Mouse (Mus musculus) T-cell, adult 2 months (primary cell): ENCODE measurements around the gene Smarcc1.
"Not testable (repeated sequence)": the region's sequence is repeated elsewhere in the genome, so short reads cannot be mapped to it uniquely, and the experiment has no call there.

Experiments
- DNase-seq: peaks from one replicate; pipeline ENCODE4 v3.0.0; 2022; ENCODE audit warnings: low spot score

Gene Smarcc1

GRCm38 (mm10) chr9:110116977-110117778, at the start of gene Smarcc1:
Gene Smarcc1 (plus strand): TSS chr9:110117708.
- DNase-seq, result peak; percentile 83

- no peak for DNase-seq
These were observed 48.8 kb upstream of the Smarcc1 start for GRCm38 (mm10) chr9:110068745-110069144.

GRCm38 (mm10) chr9:110070358-110070757, 47.1 kb upstream of the Smarcc1 start:
- no peak for DNase-seq

GRCm38 (mm10) chr9:110071011-110071410, 46.5 kb upstream of the Smarcc1 start:
- DNase-seq, result no peak

GRCm38 (mm10) chr9:110071843-110072242, 45.7 kb upstream of the Smarcc1 start:
- peak; percentile 73 for DNase-seq

GRCm38 (mm10) chr9:110076468-110076867, 41.0 kb upstream of the Smarcc1 start:
- DNase-seq, result not testable (repeated sequence)

GRCm38 (mm10) chr9:110081066-110081465, 36.4 kb upstream of the Smarcc1 start:
- DNase-seq, result no peak

GRCm38 (mm10) chr9:110084201-110084964, 33.1 kb upstream of the Smarcc1 start:
- DNase-seq, result no peak

- no peak for DNase-seq
These were observed 31.8 kb upstream of the Smarcc1 start for GRCm38 (mm10) chr9:110085693-110086092.

GRCm38 (mm10) chr9:110093303-110093702, 24.2 kb upstream of the Smarcc1 start:
- DNase-seq, result peak; percentile 38

- no peak for DNase-seq
These were observed 22.7 kb upstream of the Smarcc1 start for GRCm38 (mm10) chr9:110094761-110095160.

GRCm38 (mm10) chr9:110097791-110098190, 19.7 kb upstream of the Smarcc1 start:
- no peak for DNase-seq

- peak; percentile 93 for DNase-seq
These were observed 16.6 kb upstream of the Smarcc1 start for GRCm38 (mm10) chr9:110100627-110101600.

GRCm38 (mm10) chr9:110116353-110116976, 1.0 kb upstream of the Smarcc1 start:
- no peak for DNase-seq

- DNase-seq, result no peak
These were observed 251 bp downstream of the Smarcc1 start, which contains the start of gene Dhx30 for GRCm38 (mm10) chr9:110117779-110118139. Gene Dhx30 (minus strand): TSS chr9:110117830.

- DNase-seq, result no peak
These were observed 741 bp downstream of the Smarcc1 start for GRCm38 (mm10) chr9:110118249-110118648.

- no peak for DNase-seq
These were observed 3.9 kb downstream of the Smarcc1 start for GRCm38 (mm10) chr9:110121424-110121823.

GRCm38 (mm10) chr9:110123322-110123721, 5.8 kb downstream of the Smarcc1 start:
- no peak for DNase-seq

- not testable (repeated sequence) for DNase-seq
These were observed 6.6 kb downstream of the Smarcc1 start for GRCm38 (mm10) chr9:110124008-110124540.

- DNase-seq, result no peak
These were observed 13.5 kb downstream of the Smarcc1 start for GRCm38 (mm10) chr9:110130896-110131524.
